Mouse (Mus musculus) liver, embryonic 11.5 days (tissue): ENCODE measurements around the gene Pdia5. TPM values are rescaled to one million over a fixed set of nuclear protein-coding genes. Genes with fewer than 3 reads are reported as not detected.

Source experiments
- ATAC-seq: fragments of 200-750 bp; cut with Nextera tagmentation; replicated peaks from 2 replicates; pipeline ENCODE4 v1.8.0; 2017; ENCODE audit warnings: moderate number of reproducible peaks, mild to moderate bottlenecking, moderate TSS enrichment, moderate library complexity; ENCODE audit not compliant: low FRiP score
- DNase-seq: peaks from one replicate; pipeline ENCODE4 v3.0.0-alpha.2; 2017; ENCODE audit warnings: low spot score
- H3K27ac ChIP-seq: fragments of 300-500 bp; sonication (generic); 2 replicates; pipeline ENCODE4 v1.5.1; 2014; ENCODE audit warnings: mild to moderate bottlenecking, low read depth, low read length, control low read depth
- H3K27me3 ChIP-seq: fragments of 300-500 bp; sonication (generic); replicated peaks from 2 replicates; pipeline ENCODE4 v1.6.1; 2014; ENCODE audit warnings: low read length, mixed read lengths; ENCODE audit not compliant: control insufficient read depth, insufficient read depth
- H3K36me3 ChIP-seq: fragments of 300-500 bp; sonication (generic); 2 replicates; pipeline ENCODE4 v1.6.1; 2014; ENCODE audit warnings: mild to moderate bottlenecking, low read length, moderate library complexity, mixed read lengths; ENCODE audit not compliant: control insufficient read depth, insufficient read depth
- H3K4me1 ChIP-seq: fragments of 300-500 bp; sonication (generic); replicated peaks from 2 replicates; pipeline ENCODE4 v1.6.1; 2014; ENCODE audit warnings: low read length, mixed read lengths; ENCODE audit not compliant: control insufficient read depth, insufficient read depth
- H3K4me2 ChIP-seq: fragments of 300-500 bp; sonication (generic); 2 replicates; pipeline ENCODE4 v1.6.1; 2014; ENCODE audit warnings: mild to moderate bottlenecking, control low read depth, moderate library complexity
- H3K4me3 ChIP-seq: fragments of 300-500 bp; sonication (generic); 2 replicates; pipeline ENCODE4 v1.5.1; 2014; ENCODE audit warnings: low read depth, low read length, control low read depth
- H3K9ac ChIP-seq: fragments of 300-500 bp; sonication (generic); 2 replicates; pipeline ENCODE4 v1.6.1; 2014; ENCODE audit warnings: low read depth, low read length, control low read depth
- H3K9me3 ChIP-seq: fragments of 300-500 bp; sonication (generic); 2 replicates; pipeline ENCODE4 v1.6.1; 2016; ENCODE audit warnings: low read length, inconsistent platforms, mixed read lengths; ENCODE audit not compliant: control insufficient read depth
- WGBS: fragments of 180-500 bp; shearing (Covaris S2); extraction: QIAGEN DNeasy Blood & Tissue Kit; methylation state at CpG from one replicate; pipeline ENCODE4 v1.1.7; 2014; 5-methylcytosine and 5-hydroxymethylcytosine counted together
- polyA plus RNA-seq: library from polyadenylated mRNA; unstranded; fragments of >200 nt; fragmentation: Nextera tagmentation; extraction: Ambion mirVana; gene quantifications from 2 replicates; pipeline ENCODE4 v1.2.1, GENCODE M21; 2014

Pdia5 gene
- polyA plus RNA-seq, 1 experiment from 2014 or later = 22.6 TPM

GRCm38 (mm10) chr16:35442026-35442415, 48.7 kb downstream of the Pdia5 start:
- Histone ChIP-seq H3K4me2 (no peak overlapping the region), H3K9ac (no peak overlapping the region), H3K36me3 (peaks cover 5% of the 10 kb centered on the region; the same call in 1 of the 2 replicates), H3K27me3 (no peaks in the 10 kb centered on the region), H3K4me1 (no peaks in the 10 kb centered on the region), H3K4me3 (no peak overlapping the region), H3K27ac (no peak overlapping the region), H3K9me3 (no peaks in the 10 kb centered on the region)
- ATAC-seq (no peak), DNase-seq (no peak)
- WGBS = 80% methylated on average over 4 of the region's 4 CpGs

- ATAC-seq (no peak), DNase-seq (no peak)
- Histone ChIP-seq H3K4me3 (no peak overlapping the region), H3K4me1 (no peaks in the 10 kb centered on the region), H3K36me3 (peaks cover 5% of the 10 kb centered on the region; the same call in 1 of the 2 replicates), H3K9ac (no peak overlapping the region), H3K4me2 (no peak overlapping the region), H3K27me3 (no peaks in the 10 kb centered on the region), H3K27ac (no peak overlapping the region), H3K9me3 (no peaks in the 10 kb centered on the region)
- WGBS = 89% methylated on average over 9 of the region's 9 CpGs
These were observed 49.2 kb downstream of the Pdia5 start for GRCm38 (mm10) chr16:35441346-35442025.

- H3K4me1 ChIP-seq = no peaks in the 10 kb centered on the region
- WGBS = 58% methylated on average over 1 of the region's 1 CpGs
- peaks cover 9% of the 10 kb centered on the region; the same call in 1 of the 2 replicates for H3K36me3 ChIP-seq
- H3K4me2 ChIP-seq = no peak overlapping the region
- H3K9ac ChIP-seq = no peak overlapping the region
- no peak overlapping the region for H3K27ac ChIP-seq
- DNase-seq = no peak
- no peaks in the 10 kb centered on the region for H3K27me3 ChIP-seq
- ATAC-seq = no peak
- no peaks in the 10 kb centered on the region for H3K9me3 ChIP-seq
- no peak overlapping the region for H3K4me3 ChIP-seq
These were observed 51.6 kb downstream of the Pdia5 start for GRCm38 (mm10) chr16:35439046-35439445.

DNA sequence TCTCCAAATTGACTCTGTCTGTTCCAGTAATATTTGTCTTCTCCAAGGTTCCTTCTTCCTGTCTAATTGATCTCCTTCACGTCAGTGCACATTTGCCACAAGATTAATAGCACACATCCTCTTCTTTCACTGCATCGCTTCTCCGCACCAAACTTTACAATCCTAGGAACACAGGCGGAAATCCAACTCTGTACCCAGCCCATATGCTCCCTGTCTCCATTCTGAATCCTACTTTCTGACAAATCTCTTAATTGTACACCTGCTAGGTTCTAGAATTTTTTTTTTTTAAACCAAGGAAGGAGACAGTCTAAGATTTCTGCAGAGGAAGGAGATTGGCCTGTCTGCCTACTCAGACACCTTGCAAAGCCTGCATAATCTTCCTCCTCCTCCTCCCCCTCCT, 59.1 kb downstream of the Pdia5 start:
- H3K4me1 ChIP-seq = no peaks in the 10 kb centered on the region
- no peak for ATAC-seq
- no peak overlapping the region for H3K4me3 ChIP-seq
- no peak overlapping the region for H3K27ac ChIP-seq
- WGBS = 82% methylated on average over 4 of the region's 4 CpGs
- H3K9ac ChIP-seq = no peak overlapping the region
- no peaks in the 10 kb centered on the region for H3K27me3 ChIP-seq
- H3K4me2 ChIP-seq = no peak overlapping the region
- no peaks in the 10 kb centered on the region for H3K9me3 ChIP-seq
- H3K36me3 ChIP-seq = peaks cover 12% of the 10 kb centered on the region; the same call in 1 of the 2 replicates
- no peak for DNase-seq

DNA sequence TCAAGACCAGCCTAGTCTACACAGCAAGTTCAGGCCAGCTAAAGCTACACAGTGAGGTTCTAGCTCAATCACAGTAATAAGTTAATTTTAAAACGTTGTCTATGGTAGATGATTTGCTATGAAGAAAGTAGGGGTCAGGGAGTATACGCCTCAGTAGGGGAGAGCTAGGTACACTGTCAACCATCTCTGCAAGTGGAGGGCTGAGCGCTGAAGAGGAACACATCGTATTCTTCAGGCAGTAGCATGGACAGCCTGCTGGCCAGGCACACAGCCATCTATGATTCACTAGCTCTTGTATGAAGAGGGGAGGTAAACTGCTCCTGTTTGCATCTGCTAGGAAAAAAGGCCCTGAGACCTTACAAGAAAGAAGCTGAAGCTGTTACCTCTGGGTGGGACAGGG, 65.7 kb downstream of the Pdia5 start:
- Histone ChIP-seq H3K27me3 (no peaks in the 10 kb centered on the region), H3K9me3 (no peaks in the 10 kb centered on the region), H3K27ac (no peak overlapping the region), H3K4me2 (no peak overlapping the region), H3K9ac (no peak overlapping the region), H3K4me3 (no peak overlapping the region), H3K36me3 (peaks cover 12% of the 10 kb centered on the region; the same call in 1 of the 2 replicates), H3K4me1 (no peaks in the 10 kb centered on the region)
- 86% methylated on average over 4 of the region's 4 CpGs for WGBS
- ATAC-seq (no peak), DNase-seq (no peak)

DNA sequence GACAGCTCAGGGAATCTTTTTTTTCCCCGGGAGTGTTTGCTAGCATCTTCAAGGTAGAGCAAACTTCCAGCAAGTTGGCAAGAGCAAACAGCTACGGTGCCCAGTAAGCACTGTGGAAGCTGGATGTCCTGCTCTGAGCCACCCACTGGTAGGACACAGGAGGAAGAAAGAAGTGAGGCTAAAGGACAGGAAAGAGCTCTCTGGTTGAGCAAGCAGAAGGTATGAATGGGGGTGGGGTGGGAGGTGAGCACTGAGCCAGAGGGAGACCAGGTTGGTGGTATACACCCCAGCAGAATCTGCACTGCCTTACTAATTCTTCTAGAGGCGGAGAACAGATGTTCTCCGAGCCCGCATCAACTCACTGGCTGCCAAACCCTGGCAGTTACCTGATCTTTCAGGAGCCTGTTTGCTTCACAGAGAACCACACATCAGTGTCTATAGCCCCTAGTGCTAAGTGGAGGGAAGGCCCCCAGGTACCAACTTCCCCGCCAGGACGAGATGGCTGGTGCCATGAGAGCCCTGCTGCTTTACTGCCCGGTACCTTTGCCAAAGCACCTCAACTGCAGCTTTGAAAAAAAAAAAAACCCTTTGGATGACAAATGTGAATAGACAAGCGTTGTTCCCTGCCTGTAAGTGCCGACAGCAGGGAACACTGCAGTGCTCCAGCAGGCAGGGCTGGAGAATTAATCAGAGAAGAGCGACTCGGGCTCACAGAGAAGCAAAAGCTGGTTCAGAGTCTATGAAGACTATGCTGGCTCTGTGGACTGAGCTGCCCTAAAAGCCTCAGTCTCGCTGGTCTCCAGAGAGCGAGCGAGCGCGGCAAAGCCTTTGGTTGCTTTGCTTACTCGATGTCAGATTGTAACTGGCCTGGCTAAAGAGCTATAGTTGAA, 67.2 kb downstream of the Pdia5 start:
- DNase-seq (no peak), ATAC-seq (no peak)
- H3K4me3 ChIP-seq = no peak overlapping the region

GRCm38 (mm10) chr16:35422705-35423104, 68.0 kb downstream of the Pdia5 start:
- no peak for DNase-seq
- Histone ChIP-seq H3K4me3 (no peak overlapping the region), H3K27me3 (no peaks in the 10 kb centered on the region), H3K36me3 (peaks cover 5% of the 10 kb centered on the region; the same call in 1 of the 2 replicates), H3K4me1 (no peaks in the 10 kb centered on the region), H3K9ac (no peak overlapping the region), H3K9me3 (no peaks in the 10 kb centered on the region), H3K4me2 (no peak overlapping the region), H3K27ac (no peak overlapping the region)
- ATAC-seq = no peak
- 88% methylated on average over 8 of the region's 8 CpGs for WGBS

More for the DNA sequence above, 67.2 kb downstream of the Pdia5 start:
- Histone ChIP-seq H3K4me1 (no peaks in the 10 kb centered on the region), H3K36me3 (peaks cover 5% of the 10 kb centered on the region; the same call in 1 of the 2 replicates), H3K9me3 (no peaks in the 10 kb centered on the region), H3K27ac (no peak overlapping the region), H3K4me2 (no peak overlapping the region), H3K9ac (no peak overlapping the region), H3K27me3 (no peaks in the 10 kb centered on the region)
- 81% methylated on average over 18 of the region's 18 CpGs for WGBS

DNA sequence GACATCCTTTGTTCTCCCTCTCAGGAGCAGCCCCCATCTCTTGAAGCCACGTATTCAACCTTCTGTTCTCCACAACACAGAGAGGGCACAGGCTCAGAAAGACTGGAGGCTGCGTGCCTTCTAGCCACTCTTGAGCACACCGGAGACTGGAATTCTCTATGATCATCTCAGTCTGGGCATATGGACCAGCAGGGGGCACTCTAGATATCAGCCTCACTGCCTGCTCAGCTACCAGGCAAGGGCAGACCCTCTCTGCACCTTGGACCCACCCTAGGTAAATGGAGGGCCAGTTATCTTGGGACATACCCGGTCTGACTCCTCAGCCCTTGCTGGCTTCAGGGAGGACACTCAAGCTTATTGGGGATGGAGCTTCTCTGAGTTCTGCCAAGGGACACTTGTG, 68.5 kb downstream of the Pdia5 start:
- Histone ChIP-seq H3K9ac (no peak overlapping the region), H3K36me3 (peaks cover 5% of the 10 kb centered on the region; the same call in 1 of the 2 replicates), H3K27me3 (no peaks in the 10 kb centered on the region), H3K4me1 (no peaks in the 10 kb centered on the region), H3K4me3 (no peak overlapping the region), H3K4me2 (no peak overlapping the region), H3K9me3 (no peaks in the 10 kb centered on the region), H3K27ac (no peak overlapping the region)
- WGBS = 57% methylated on average over 4 of the region's 4 CpGs
- ATAC-seq (no peak), DNase-seq (no peak)
